Mouse (Mus musculus) lung, adult 2 months (tissue): ENCODE results near the gene Skap1.

Source experiments
- CTCF ChIP-seq: fragments of 200-500 bp; IDR thresholded peaks from 2 replicates; pipeline ENCODE4 v1.5.1; 2011; ENCODE audit warnings: mild to moderate bottlenecking, low read length, control low read depth; ENCODE audit not compliant: insufficient read depth
- POLR2A ChIP-seq: fragments of 200-500 bp; IDR thresholded peaks from 2 replicates; pipeline ENCODE4 v1.6.1; 2011; ENCODE audit warnings: low read depth, mild to moderate bottlenecking, control low read depth, low read length, borderline replicate concordance; ENCODE audit errors: extremely low read depth

- TF ChIP-seq CTCF (no peak), POLR2A (no peak)
These were observed 148.2 kb downstream of the Skap1 start for GRCm38 (mm10) chr11:96612596-96612995.
